Comparison of ENCODE assay signal across 8 mouse cellular contexts in the genomic region with DNA sequence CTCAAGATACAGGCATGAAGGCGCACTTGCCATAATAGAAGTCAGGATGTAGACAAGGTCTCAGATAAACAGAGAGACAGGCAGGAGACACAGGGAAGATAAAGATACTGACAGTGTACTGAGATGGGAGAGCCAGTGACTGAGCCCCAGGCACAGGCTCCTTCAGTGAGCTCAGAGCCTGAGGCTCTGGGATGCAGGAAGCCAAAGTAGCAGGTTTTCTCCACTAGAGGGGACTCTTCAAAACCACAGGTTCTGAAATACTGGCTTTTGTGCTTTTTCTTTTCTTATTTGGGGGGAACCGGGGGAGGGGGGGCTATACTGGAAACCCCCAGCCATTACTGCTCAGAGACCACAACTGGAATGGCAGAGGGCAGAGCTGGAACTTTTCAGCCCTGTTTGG. TPM values are rescaled to one million over a fixed set of nuclear protein-coding genes. Genes with fewer than 3 reads are reported as not detected.
A peak's percentile ranks its signal among the peaks of the same experiment; 100 is the strongest.
DNase-seq lines count a peak whose midpoint lies in the region; ATAC-seq and TF ChIP-seq lines count a peak whose summit lies in the region.

No protein-coding gene starts in this region.

- H3K4me1 ChIP-seq in heart, embryonic 13.5 days: peaks cover 85% of the 10 kb centered on the region
- H3K4me1 ChIP-seq in CH12.LX (ENCODE audit: control insufficient read depth in 1 of 2, insufficient read depth in 2 of 2): peaks cover 0 to 5% of the 10 kb centered on the region in 2 experiments; a peak in 2 of 4 replicates
- H3K4me1 ChIP-seq in cortical plate, adult 2 months (ENCODE audit: control insufficient read depth, insufficient read depth, low read length): peaks cover 19% of the 10 kb centered on the region

- no peak; the same call in none of the 2 replicates for TF ChIP-seq RAD21 in CH12.LX (IDR thresholded peaks at IDR 0.05; ENCODE audit: low read depth, low read length)

- 0 out of 2 replicates have a peak overlapping the region, but pooled peaks have one; percentile 10 for H3K4me2 ChIP-seq in heart, embryonic 13.5 days
- H3K4me2 ChIP-seq in CH12.LX (ENCODE audit: insufficient read depth, low read depth, poor library complexity, severe bottlenecking): no peak overlapping the region

- no peaks in the 10 kb centered on the region for H3K9me3 ChIP-seq in heart, embryonic 13.5 days
- H3K9me3 ChIP-seq in CH12.LX (replicated peaks; ENCODE audit: low read length): no peaks in the 10 kb centered on the region

- H3K27me3 ChIP-seq in heart, embryonic 13.5 days (replicated peaks): no peaks in the 10 kb centered on the region
- no peaks in the 10 kb centered on the region for H3K27me3 ChIP-seq in CH12.LX (replicated peaks)

- dilution Hi-C loops in CH12.LX (cut with MboI; ENCODE audit: extremely low pct_ligation_motif_present, extremely low pct_unique_long_range_greater_than_20kb, low sequenced_read_pairs): no loop called here

- no peaks in the 10 kb centered on the region for H3K36me3 ChIP-seq in heart, embryonic 13.5 days
- H3K36me3 ChIP-seq in CH12.LX (replicated peaks in 1 of 2; ENCODE audit: control insufficient read depth in 1 of 2, insufficient read depth in 1 of 2, low read length in 1 of 2): no peaks in the 10 kb centered on the region

- no peak for ATAC-seq in heart, embryonic 13.5 days (ENCODE audit: extremely low read depth, insufficient number of reproducible peaks, low FRiP score, low TSS enrichment)

- TF ChIP-seq EP300 in CH12.LX (IDR thresholded peaks at IDR 0.05; ENCODE audit: low read length): no peak

- H3K79me2 ChIP-seq in CH12.LX (replicated peaks; ENCODE audit: control insufficient read depth, extremely low read depth, insufficient read depth, poor library complexity, severe bottlenecking): no peaks in the 10 kb centered on the region

- peak in 1 of 2 experiments; percentile 40; a peak in 2 of 4 replicates for TF ChIP-seq CTCF in CH12.LX (conservative IDR thresholded peaks at IDR 0.05 in 1 of 2, IDR thresholded peaks at IDR 0.05 in 1 of 2; ENCODE audit: low read depth in 2 of 2, low read length in 2 of 2)
- peak; percentile 50; the same call in 1 of the 2 replicates for TF ChIP-seq CTCF in cortical plate, adult 2 months (IDR thresholded peaks at IDR 0.05; ENCODE audit: extremely low read depth, insufficient read depth, low read length)

- no peak overlapping the region for H3K4me3 ChIP-seq in heart, embryonic 13.5 days
- H3K4me3 ChIP-seq in CH12.LX (replicated peaks in 1 of 3; ENCODE audit: low read depth in 2 of 3, low read length in 2 of 3, poor library complexity in 1 of 3): no peak overlapping the region
- peak overlapping the region; percentile 98 for H3K4me3 ChIP-seq in cortical plate, adult 2 months (ENCODE audit: insufficient read depth, low read length)

- no peak overlapping the region for H3K27ac ChIP-seq in heart, embryonic 13.5 days (replicated peaks)
- H3K27ac ChIP-seq in CH12.LX (ENCODE audit: insufficient read depth, low read depth): no peak overlapping the region
- H3K27ac ChIP-seq in cortical plate, adult 2 months (ENCODE audit: insufficient read depth, low read length): no peak overlapping the region

- intact Hi-C loops in heart, postnatal 25 days (cut with DNase I): loop anchor here (5.0 kb wide), 1 partner anchor 78 kb away; no protein-coding TSS in a partner anchor

- DNase-seq in heart, postnatal 25 days (ENCODE audit: low spot score): no peak
- no peak for DNase-seq in CH12.LX (ENCODE audit: extremely low read depth)
- DNase-seq in lung, postnatal 10 days: peak; percentile 45
- no peak for DNase-seq in yolk sac, embryonic 10.5 days (ENCODE audit: low spot score)
- DNase-seq in urinary bladder, adult 2 months (ENCODE audit: low spot score): no peak
- DNase-seq in heart, adult 9 months (ENCODE audit: low spot score in 2 of 2): no peak

- no peak for TF ChIP-seq POLR2A in CH12.LX (IDR thresholded peaks at IDR 0.05; ENCODE audit: low read depth, low read length)
- TF ChIP-seq POLR2A in cortical plate, adult 2 months (IDR thresholded peaks at IDR 0.05; ENCODE audit: extremely low read depth, insufficient read depth, low read length): peak; percentile 53; the same call in 1 of the 2 replicates

- peak overlapping the region; percentile 59 for H3K9ac ChIP-seq in heart, embryonic 13.5 days
- no peak overlapping the region for H3K9ac ChIP-seq in CH12.LX (ENCODE audit: insufficient read depth, low read depth)

- WGBS in heart, embryonic 13.5 days: 33% methylated on average over 2 of the region's 2 CpGs

- in situ Hi-C loops in CH12.LX (cut with MboI; ENCODE audit: low pct_ligation_motif_present, low pct_unique_long_range_greater_than_20kb, low sequenced_read_pairs): loop anchor here (25.0 kb wide), 1 partner anchor 338 kb away; no protein-coding TSS in a partner anchor

TF ChIP-seq in CH12.LX, 34 proteins besides CTCF, POLR2A, EP300 and RAD21:
- peak; percentile 25; the same call in 1 of the 2 replicates for TF ChIP-seq SMC3 (IDR thresholded peaks at IDR 0.05; ENCODE audit: low read depth, low read length)
- TF ChIP-seq ZMIZ1 (IDR thresholded peaks at IDR 0.05; ENCODE audit: low read depth, low read length): no peak
TF ChIP-seq in CH12.LX: peak in this region for 1.

RNA-seq across cellular contexts. Expression of a gene that starts 6.4 kb away (rescaled TPM):
- polyA plus RNA-seq in heart, embryonic 13.5 days (2015; fragmentation: Nextera tagmentation; extraction: Ambion mirVana): 6.0 and 6.3 TPM in 2 replicates
- total RNA-seq in heart, postnatal 25 days (2021): 10 to 100 TPM; 25.8 to 26.7 TPM
- total RNA-seq in CH12.LX (2012; rRNA removed): 0.04 and 0.13 TPM in 2 replicates
- 0.05 TPM in 2 replicates for total RNA-seq in CH12.LX (2014; rRNA removed)
- 0.04 and 0.16 TPM in 2 replicates for polyA plus RNA-seq in CH12.LX (2012; ENCODE audit: insufficient read length, low read depth)
- polyA plus RNA-seq in cortical plate, adult 2 months (2012; rRNA removed): 34.7 and 36.7 TPM in 2 replicates
- polyA plus RNA-seq in urinary bladder, adult 2 months (2012; rRNA removed): 9.7 and 10.5 TPM in 2 replicates
